In genomic region chr16:13753986-13754385, GRCm38 (mm10) we compare ENCODE assay signal across 9 mouse cellular contexts. TPM values are rescaled to one million over a fixed set of nuclear protein-coding genes. Genes with fewer than 3 reads are reported as not detected.
DNase-seq lines count a peak whose midpoint lies in the region; ATAC-seq and TF ChIP-seq lines count a peak whose summit lies in the region.
"Had no signal": no experiment of that assay in that cellular context is flagged by ENCODE, and none has a peak within 500 bp of the region (broad histone marks: within the 10 kb centered on the region; RNA-seq: fewer than 3 reads in every experiment).

No protein-coding gene starts in this region.

- H3K9me3 ChIP-seq in heart, embryonic 14.5 days (ENCODE audit: control insufficient read depth, low read length): no peaks in the 10 kb centered on the region
- no peaks in the 10 kb centered on the region for H3K9me3 ChIP-seq in MEL (replicated peaks; ENCODE audit: insufficient read depth, low read length)
- H3K9me3 ChIP-seq in hindbrain, embryonic 10.5 days: no peaks in the 10 kb centered on the region
- H3K9me3 ChIP-seq in midbrain, embryonic 10.5 days (replicated peaks): no peaks in the 10 kb centered on the region
- H3K9me3 ChIP-seq: G1E had no signal

- H3K36me3 ChIP-seq in heart, embryonic 14.5 days (ENCODE audit: control insufficient read depth, insufficient read depth, low read length): no peaks in the 10 kb centered on the region
- H3K36me3 ChIP-seq in MEL (ENCODE audit: control insufficient read depth in 1 of 2, insufficient read depth in 2 of 2, low read length in 2 of 2): peaks cover 0 to 8% of the 10 kb centered on the region in 2 experiments; a peak in 2 of 4 replicates
- no peaks in the 10 kb centered on the region for H3K36me3 ChIP-seq in hindbrain, embryonic 10.5 days
- no peaks in the 10 kb centered on the region for H3K36me3 ChIP-seq in midbrain, embryonic 10.5 days
- H3K36me3 ChIP-seq: G1E had no signal

- ATAC-seq in heart, embryonic 14.5 days (ENCODE audit: insufficient number of reproducible peaks, insufficient read depth, low FRiP score, low read depth): no peak

- 70% methylated on average over 8 of the region's 8 CpGs for WGBS in heart, embryonic 14.5 days
- WGBS in hindbrain, embryonic 10.5 days: 75% methylated on average over 8 of the region's 8 CpGs
- whole genome bisulfite sequencing in midbrain, embryonic 10.5 days: 83% methylated on average over 8 of the region's 8 CpGs

- no peak for TF ChIP-seq CTCF in MEL (IDR thresholded peaks at IDR 0.05 in 2 of 3, conservative IDR thresholded peaks at IDR 0.05 in 1 of 3; ENCODE audit: control insufficient read depth in 1 of 3, insufficient read depth in 1 of 3, low read depth in 2 of 3, low read length in 3 of 3, poor library complexity in 1 of 3, severe bottlenecking in 1 of 3)

- peak overlapping the region in 1 of 2 experiments; percentile 65; a peak in 2 of 4 replicates for H3K4me3 ChIP-seq in heart, embryonic 14.5 days (ENCODE audit: control insufficient read depth in 1 of 2, insufficient read depth in 1 of 2, low read depth in 1 of 2, low read length in 2 of 2)
- H3K4me3 ChIP-seq in MEL (ENCODE audit: control insufficient read depth in 1 of 2, insufficient read depth in 1 of 2, low read depth in 2 of 2, low read length in 2 of 2): peak overlapping the region; percentile 48 to 49; a peak in 3 of 4 replicates
- peak overlapping the region; percentile 69 for H3K4me3 ChIP-seq in hindbrain, embryonic 10.5 days
- H3K4me3 ChIP-seq in midbrain, embryonic 10.5 days: peak overlapping the region; percentile 75

- TF ChIP-seq EP300 in MEL (IDR thresholded peaks at IDR 0.05; ENCODE audit: low read depth in 1 of 2, low read length in 2 of 2): no peak

- H3K79me2 ChIP-seq in MEL (ENCODE audit: control insufficient read depth, insufficient read depth, low read length, poor library complexity): peaks cover 2% of the 10 kb centered on the region; the same call in 1 of the 2 replicates

- no peak for TF ChIP-seq POLR2A in MEL (IDR thresholded peaks at IDR 0.05; ENCODE audit: control insufficient read depth in 1 of 2, insufficient read depth in 1 of 2, low read depth in 1 of 2, low read length in 2 of 2, poor library complexity in 1 of 2)

- peaks cover 3 to 5% of the 10 kb centered on the region in 2 experiments; a peak in 1 of 4 replicates for H3K4me1 ChIP-seq in heart, embryonic 14.5 days (ENCODE audit: control insufficient read depth in 2 of 2, insufficient read depth in 2 of 2, low read length in 2 of 2)
- H3K4me1 ChIP-seq in MEL (ENCODE audit: control insufficient read depth in 1 of 2, insufficient read depth in 2 of 2, low read length in 2 of 2): peaks cover 0 to 6% of the 10 kb centered on the region in 2 experiments; a peak in 2 of 4 replicates
- H3K4me1 ChIP-seq in hindbrain, embryonic 10.5 days (replicated peaks): peaks cover 7% of the 10 kb centered on the region
- peaks cover 9% of the 10 kb centered on the region for H3K4me1 ChIP-seq in midbrain, embryonic 10.5 days

- no peaks in the 10 kb centered on the region for H3K27me3 ChIP-seq in heart, embryonic 14.5 days (ENCODE audit: control insufficient read depth, insufficient read depth, low read length)
- peaks cover 1 to 4% of the 10 kb centered on the region in 2 experiments; a peak in 3 of 4 replicates for H3K27me3 ChIP-seq in MEL (ENCODE audit: control insufficient read depth in 1 of 2, insufficient read depth in 2 of 2, low read length in 2 of 2)
- peaks cover 15% of the 10 kb centered on the region for H3K27me3 ChIP-seq in hindbrain, embryonic 10.5 days (ENCODE audit: insufficient read depth, poor library complexity, severe bottlenecking)
- H3K27me3 ChIP-seq in midbrain, embryonic 10.5 days (ENCODE audit: low read depth, poor library complexity, severe bottlenecking): peaks cover 12% of the 10 kb centered on the region

- DNase-seq in heart, postnatal 4 days: no peak
- DNase-seq in MEL (ENCODE audit: low read depth, low spot score): no peak
- no peak for DNase-seq in hindbrain, embryonic 10.5 days (ENCODE audit: low spot score)
- DNase-seq in midbrain, embryonic 10.5 days (ENCODE audit: low spot score): no peak
- DNase-seq in B cell, adult 2 months: no peak
- DNase-seq in left cerebral cortex, postnatal 25 days (ENCODE audit: low spot score in 2 of 2): no peak
- no peak for DNase-seq in thymus, postnatal 36 days

- no peak overlapping the region for H3K9ac ChIP-seq in heart, embryonic 14.5 days (ENCODE audit: low read length)
- H3K9ac ChIP-seq in MEL (ENCODE audit: control insufficient read depth, low read depth, low read length, poor library complexity, severe bottlenecking): peak overlapping the region; percentile 52

- peak overlapping the region; percentile 99 for H3K4me2 ChIP-seq in heart, embryonic 14.5 days (ENCODE audit: low read length)

- intact Hi-C loops in left cerebral cortex, postnatal 25 days (cut with DNase I): loop anchor here (2.0 kb wide), 1 partner anchor 27 kb away; the partner anchor contains the start of gene Rrn3

- no peak overlapping the region for H3K27ac ChIP-seq in heart, embryonic 14.5 days (replicated peaks in 1 of 2; ENCODE audit: control insufficient read depth in 1 of 2, insufficient read depth in 1 of 2, low read depth in 2 of 2, low read length in 2 of 2)
- H3K27ac ChIP-seq in MEL (ENCODE audit: control insufficient read depth, low read depth, low read length): no peak overlapping the region
- H3K27ac ChIP-seq in hindbrain, embryonic 10.5 days: no peak overlapping the region
- 0 out of 2 replicates have a peak overlapping the region, but pooled peaks have one; percentile 82 for H3K27ac ChIP-seq in midbrain, embryonic 10.5 days (replicated peaks)

- no peak for TF ChIP-seq RAD21 in MEL (IDR thresholded peaks at IDR 0.05; ENCODE audit: low read depth, low read length)

TF ChIP-seq in MEL, 35 proteins besides CTCF, POLR2A, EP300 and RAD21:
- TF ChIP-seq SMC3 (IDR thresholded peaks at IDR 0.05; ENCODE audit: low read depth, low read length) (no peak), MXI1 (IDR thresholded peaks at IDR 0.05; ENCODE audit: low read depth, low read length) (no peak), ETS1 (IDR thresholded peaks at IDR 0.05; ENCODE audit: low read depth, low read length) (no peak), USF2 (IDR thresholded peaks at IDR 0.05; ENCODE audit: borderline replicate concordance in 1 of 2, insufficient read depth in 1 of 2, low read depth in 1 of 2, low read length in 2 of 2) (no peak), TCF12 (IDR thresholded peaks at IDR 0.05; ENCODE audit: low read depth, low read length) (no peak), JUND (IDR thresholded peaks at IDR 0.05; ENCODE audit: low read depth, low read length) (no peak), USF1 (IDR thresholded peaks at IDR 0.05; ENCODE audit: low read depth, low read length) (no peak), ZMIZ1 (IDR thresholded peaks at IDR 0.05; ENCODE audit: low read depth, low read length) (no peak), GABPA (IDR thresholded peaks at IDR 0.05; ENCODE audit: low read depth, low read length) (no peak), BHLHE40 (IDR thresholded peaks at IDR 0.05; ENCODE audit: borderline replicate concordance, low read depth, low read length) (no peak), ZKSCAN1 (IDR thresholded peaks at IDR 0.05; ENCODE audit: low read depth, low read length) (no peak), UBTF (IDR thresholded peaks at IDR 0.05; ENCODE audit: borderline replicate concordance, insufficient read depth, low read depth, low read length) (no peak), MYB (IDR thresholded peaks at IDR 0.05; ENCODE audit: low read depth, low read length) (no peak), MEF2A (IDR thresholded peaks at IDR 0.05; ENCODE audit: extremely low read depth, insufficient replicate concordance, low read depth, low read length, poor library complexity, severe bottlenecking) (no peak), TBP (IDR thresholded peaks at IDR 0.05; ENCODE audit: low read depth, low read length) (no peak), GATA1 (IDR thresholded peaks at IDR 0.05; ENCODE audit: low read depth, low read length) (no peak), TAL1 (IDR thresholded peaks at IDR 0.05; ENCODE audit: low read length) (no peak), SIN3A (IDR thresholded peaks at IDR 0.05; ENCODE audit: low read length) (no peak)
TF ChIP-seq in MEL: peak in this region for 0.

RNA-seq across cellular contexts. Expression of gene Pla2g10, which starts 23.2 kb away (rescaled TPM):
- polyA plus RNA-seq in heart, embryonic 14.5 days (2014; fragmentation: Nextera tagmentation; extraction: Ambion mirVana): 0.28 TPM in 1 of 2 replicates, not detected in the other
- not detected for total RNA-seq in heart, postnatal 4 days (2021)
- total RNA-seq in MEL (2012; rRNA removed): not detected in 2 replicates
- polyA plus RNA-seq in MEL (2012; ENCODE audit: insufficient read depth in 1 of 2, insufficient read length in 2 of 2, low read depth in 1 of 2, low replicate concordance in 2 of 2, missing spikeins in 1 of 2): not detected
- 0.27 and 0.51 TPM in 2 replicates for polyA plus RNA-seq in hindbrain, embryonic 10.5 days (2016; fragmentation: Nextera tagmentation; extraction: Ambion mirVana)
- polyA plus RNA-seq in midbrain, embryonic 10.5 days (2016; fragmentation: Nextera tagmentation; extraction: Ambion mirVana): 0.14 TPM in 1 of 2 replicates, not detected in the other
- not detected for total RNA-seq in left cerebral cortex, postnatal 25 days (2021)
- total RNA-seq: G1E had no signal
- polyA plus RNA-seq: G1E had no signal

RNA-seq across cellular contexts. Expression of gene Rrn3, which starts 26.5 kb away (rescaled TPM):
- polyA plus RNA-seq in heart, embryonic 14.5 days (2014; fragmentation: Nextera tagmentation; extraction: Ambion mirVana): 49.8 and 54.5 TPM in 2 replicates
- total RNA-seq in heart, postnatal 4 days (2021): 10 to 100 TPM; 46.7 to 49.4 TPM
- total RNA-seq in MEL (2012; rRNA removed): 78.6 and 92.8 TPM in 2 replicates
- polyA plus RNA-seq in MEL (2012; ENCODE audit: insufficient read depth in 1 of 2, insufficient read length in 2 of 2, low read depth in 1 of 2, low replicate concordance in 2 of 2, missing spikeins in 1 of 2): 10 to 100 TPM in 1 of 2 experiments, not detected in 1; 60.0 TPM
- 96.5 and 104 TPM in 2 replicates for polyA plus RNA-seq in hindbrain, embryonic 10.5 days (2016; fragmentation: Nextera tagmentation; extraction: Ambion mirVana)
- 101 and 114 TPM in 2 replicates for polyA plus RNA-seq in midbrain, embryonic 10.5 days (2016; fragmentation: Nextera tagmentation; extraction: Ambion mirVana)
- 10 to 100 TPM; 47.3 to 49.0 TPM for total RNA-seq in left cerebral cortex, postnatal 25 days (2021)
